Mouse (Mus musculus) kidney, embryonic 16.5 days (tissue): ENCODE data around the gene Krtap12-1. TPM values are rescaled to one million over a fixed set of nuclear protein-coding genes. Genes with fewer than 3 reads are reported as not detected.

Experiments used
- polyA plus RNA-seq: library from polyadenylated mRNA; unstranded; fragments of >200 nt; fragmentation: Nextera tagmentation; extraction: Ambion mirVana; gene quantifications from 2 replicates; pipeline ENCODE4 v1.2.1, GENCODE M21; 2015

Krtap12-1 gene
- polyA plus RNA-seq, 1 experiment from 2014 or later, result not detected

Other genes starting within 250 kb of the Krtap12-1 start
- 36.5 and 36.6 TPM in 2 replicates for gene Fam207a, start 204.8 kb upstream of the Krtap12-1 start, polyA plus RNA-seq
- gene Itgb2, start 190.3 kb upstream of the Krtap12-1 start, polyA plus RNA-seq, result 1.6 and 1.7 TPM in 2 replicates
- 194 and 206 TPM in 2 replicates for gene Pttg1ip, start 138.9 kb upstream of the Krtap12-1 start, polyA plus RNA-seq
- 365 and 369 TPM in 2 replicates for gene Sumo3, start 114.5 kb upstream of the Krtap12-1 start, polyA plus RNA-seq
- 2.2 TPM in 1 of 2 replicates, not detected in the other for gene Gm49325, start 114.4 kb upstream of the Krtap12-1 start, polyA plus RNA-seq
- gene Ube2g2, start 98.3 kb upstream of the Krtap12-1 start, polyA plus RNA-seq, result 78.8 and 90.2 TPM in 2 replicates
- 0.26 and 0.71 TPM in 2 replicates for gene Tspear, start 34.0 kb upstream of the Krtap12-1 start, polyA plus RNA-seq
- not detected in 2 replicates for gene Gm19402, start 29.8 kb upstream of the Krtap12-1 start, polyA plus RNA-seq
- gene Gm9508, start 23.4 kb upstream of the Krtap12-1 start, polyA plus RNA-seq, result not detected in 2 replicates
- not detected in 2 replicates for gene Gm10272, start 14.0 kb upstream of the Krtap12-1 start, polyA plus RNA-seq
- gene Gm10024, start 9.1 kb upstream of the Krtap12-1 start, polyA plus RNA-seq, result not detected in 2 replicates
- gene Gm10142, start 4.8 kb upstream of the Krtap12-1 start, polyA plus RNA-seq, result not detected in 2 replicates
- not detected in 2 replicates for gene Gm10100, start 5.9 kb downstream of the Krtap12-1 start, polyA plus RNA-seq
- gene Gm18596, start 22.0 kb downstream of the Krtap12-1 start, polyA plus RNA-seq, result not detected in 2 replicates
- gene Gm9736, start 30.8 kb downstream of the Krtap12-1 start, polyA plus RNA-seq, result not detected in 2 replicates
- not detected in 2 replicates for gene Gm3233, start 39.1 kb downstream of the Krtap12-1 start, polyA plus RNA-seq
- not detected in 2 replicates for gene Gm3238, start 50.7 kb downstream of the Krtap12-1 start, polyA plus RNA-seq
- not detected in 2 replicates for gene Gm7138, start 56.3 kb downstream of the Krtap12-1 start, polyA plus RNA-seq
- not detected in 2 replicates for gene Gm3250, start 61.9 kb downstream of the Krtap12-1 start, polyA plus RNA-seq
- gene Gm7137, start 67.6 kb downstream of the Krtap12-1 start, polyA plus RNA-seq, result not detected in 2 replicates
- gene Gm9639, start 74.5 kb downstream of the Krtap12-1 start, polyA plus RNA-seq, result not detected in 2 replicates
- not detected in 2 replicates for gene Gm19668, start 78.5 kb downstream of the Krtap12-1 start, polyA plus RNA-seq
- gene Gm9507, start 91.2 kb downstream of the Krtap12-1 start, polyA plus RNA-seq, result not detected in 2 replicates
- gene Gm2696, start 94.1 kb downstream of the Krtap12-1 start, polyA plus RNA-seq, result not detected in 2 replicates
- gene Krtap10-4, start 106.5 kb downstream of the Krtap12-1 start, polyA plus RNA-seq, result not detected in 2 replicates
- not detected in 2 replicates for gene Krtap10-10, start 115.3 kb downstream of the Krtap12-1 start, polyA plus RNA-seq
- not detected in 2 replicates for gene Gm36176, start 126.2 kb downstream of the Krtap12-1 start, polyA plus RNA-seq
- not detected in 2 replicates for gene Gm10318, start 132.3 kb downstream of the Krtap12-1 start, polyA plus RNA-seq
- gene Gm3285, start 141.4 kb downstream of the Krtap12-1 start, polyA plus RNA-seq, result not detected in 2 replicates
- 4.6 and 4.9 TPM in 2 replicates for gene Lrrc3, start 181.9 kb downstream of the Krtap12-1 start, polyA plus RNA-seq
- gene Trpm2, start 250.0 kb downstream of the Krtap12-1 start, polyA plus RNA-seq, result 0.59 and 0.95 TPM in 2 replicates